Mouse (Mus musculus) mature B cell (primary cell): ENCODE data around the gene Fcgr1.
"Not testable (repeated sequence)": the region's sequence is repeated elsewhere in the genome, so short reads cannot be mapped to it uniquely, and the experiment has no call there.

Experiments used
- in situ Hi-C: fragments of 300-500 bp; cut with MboI; formaldehyde crosslinking; loops from 2 replicates; pipeline ENCODE4 v1.14.3; 2019

Gene Fcgr1

GRCm38 (mm10) chr3:96249034-96249345 lies 44.8 kb downstream of the Fcgr1 start:
- in situ Hi-C loops: no loop called here

GRCm38 (mm10) chr3:96248141-96249033 lies 45.4 kb downstream of the Fcgr1 start:
- in situ Hi-C loops: no loop called here

- in situ Hi-C loops: no loop called here
Observed at GRCm38 (mm10) chr3:96247356-96248140, 46.2 kb downstream of the Fcgr1 start.

GRCm38 (mm10) chr3:96246427-96246856 lies 47.3 kb downstream of the Fcgr1 start, which contains the start of gene Hist2h3c1:
Gene Hist2h3c1, plus strand, starts transcription at chr3:96246685.
- in situ Hi-C loops: not testable (repeated sequence)

- in situ Hi-C loops: not testable (repeated sequence)
Observed at GRCm38 (mm10) chr3:96246018-96246417, 47.8 kb downstream of the Fcgr1 start.

- in situ Hi-C loops: not testable (repeated sequence)
Observed at GRCm38 (mm10) chr3:96245003-96245886, 48.5 kb downstream of the Fcgr1 start, which contains the start of gene Hist2h2aa1. Gene Hist2h2aa1, plus strand, starts transcription at chr3:96245497.

GRCm38 (mm10) chr3:96243921-96244572 lies 49.7 kb downstream of the Fcgr1 start:
- in situ Hi-C loops: no loop called here

GRCm38 (mm10) chr3:96240799-96241197 lies 53.0 kb downstream of the Fcgr1 start:
- in situ Hi-C loops: no loop called here

GRCm38 (mm10) chr3:96239949-96240798 lies 53.6 kb downstream of the Fcgr1 start, which contains the start of gene Hist2h2aa2:
Gene Hist2h2aa2, minus strand, starts transcription at chr3:96240276.
- in situ Hi-C loops: not testable (repeated sequence)

- in situ Hi-C loops: not testable (repeated sequence)
Observed at GRCm38 (mm10) chr3:96238954-96239793, 54.6 kb downstream of the Fcgr1 start, which contains the start of gene Hist2h3c2. Gene Hist2h3c2, minus strand, starts transcription at chr3:96239127.

- in situ Hi-C loops: no loop called here
Observed at GRCm38 (mm10) chr3:96237904-96238511, 55.8 kb downstream of the Fcgr1 start.

GRCm38 (mm10) chr3:96237335-96237903 lies 56.4 kb downstream of the Fcgr1 start:
- in situ Hi-C loops: no loop called here

GRCm38 (mm10) chr3:96236834-96237334 lies 56.9 kb downstream of the Fcgr1 start:
- in situ Hi-C loops: no loop called here

GRCm38 (mm10) chr3:96235836-96236235 lies 57.9 kb downstream of the Fcgr1 start:
- in situ Hi-C loops: no loop called here

- in situ Hi-C loops: no loop called here
Observed at GRCm38 (mm10) chr3:96234914-96235313, 58.9 kb downstream of the Fcgr1 start.
